Mouse (Mus musculus) heart, postnatal 0 days (tissue): ENCODE measurements around the gene Gm28539. TPM values are rescaled to one million over a fixed set of nuclear protein-coding genes. Genes with fewer than 3 reads are reported as not detected.

Source experiments
- ATAC-seq: fragments of 200-750 bp; cut with Nextera tagmentation; 2 replicates; pipeline ENCODE4 v1.8.0; 2017; ENCODE audit warnings: low read depth, moderate number of reproducible peaks, moderate library complexity; ENCODE audit not compliant: insufficient read depth
- DNase-seq: peaks from one replicate; pipeline ENCODE4 v3.0.0-alpha.2; 2016; ENCODE audit warnings: low spot score
- H3K27ac ChIP-seq: fragments of 300-500 bp; sonication (generic); 2 replicates; pipeline ENCODE4 v1.5.1; 2014; ENCODE audit warnings: low read depth, mild to moderate bottlenecking
- H3K27me3 ChIP-seq: fragments of 300-500 bp; sonication (generic); 2 replicates; pipeline ENCODE4 v1.6.1; 2014; ENCODE audit warnings: low read length, mixed read lengths; ENCODE audit not compliant: control insufficient read depth, insufficient read depth
- H3K36me3 ChIP-seq: fragments of 300-500 bp; sonication (generic); replicated peaks from 2 replicates; pipeline ENCODE4 v1.6.1; 2014; ENCODE audit warnings: low read length, mixed read lengths; ENCODE audit not compliant: control insufficient read depth, insufficient read depth
- H3K4me1 ChIP-seq: fragments of 300-500 bp; sonication (generic); 2 replicates; pipeline ENCODE4 v1.6.1; 2014; ENCODE audit warnings: antibody characterized with exemption; ENCODE audit not compliant: control insufficient read depth, insufficient read depth
- H3K4me2 ChIP-seq: fragments of 300-500 bp; sonication (generic); 2 replicates; pipeline ENCODE4 v1.6.1; 2014; ENCODE audit warnings: low read depth, mild to moderate bottlenecking, low read length, moderate library complexity
- H3K4me3 ChIP-seq: fragments of 300-500 bp; sonication (generic); 2 replicates; pipeline ENCODE4 v1.5.1; 2014; ENCODE audit warnings: low read depth, low read length
- H3K9ac ChIP-seq: fragments of 300-500 bp; sonication (generic); replicated peaks from 2 replicates; pipeline ENCODE4 v1.6.1; 2014; ENCODE audit warnings: low read depth, low read length, mixed read lengths
- H3K9me3 ChIP-seq: fragments of 300-500 bp; sonication (generic); replicated peaks from 2 replicates; pipeline ENCODE4 v1.6.1; 2016; ENCODE audit warnings: low read length; ENCODE audit not compliant: control insufficient read depth
- CTCF ChIP-seq: IDR thresholded peaks from 2 replicates; pipeline ENCODE4 v1.5.1; 2016; ENCODE audit warnings: antibody characterized with exemption, control low read depth, low read depth
- EP300 ChIP-seq: IDR thresholded peaks from 2 replicates; pipeline ENCODE4 v1.6.1; 2016; ENCODE audit warnings: antibody characterized with exemption, low read depth
- WGBS: fragments of 180-500 bp; shearing (Covaris S2); extraction: QIAGEN DNeasy Blood & Tissue Kit; methylation state at CpG from one replicate; pipeline ENCODE4 v1.1.7; 2014; 5-methylcytosine and 5-hydroxymethylcytosine counted together
- polyA plus RNA-seq: library from polyadenylated mRNA; unstranded; fragments of >200 nt; fragmentation: Nextera tagmentation; extraction: Ambion mirVana; gene quantifications from 2 replicates; pipeline ENCODE4 v1.2.1, GENCODE M21; 2015
- total RNA-seq: library from RNA; depleted of rRNA; stranded (reverse); fragments of >200 nt; gene quantifications from 2 replicates; pipeline ENCODE4 v1.2.3, GENCODE M21; 2014; ENCODE audit warnings: low replicate concordance

The Gm28539 gene
- total and polyA plus RNA-seq, 2 experiments from 2014 or later = 13.1 TPM; not detected in 1

GRCm38 (mm10) chr16:18943906-18944305, 107.5 kb downstream of the Gm28539 start:
- Histone ChIP-seq H3K9ac (no peak overlapping the region), H3K4me1 (no peaks in the 10 kb centered on the region), H3K4me2 (no peak overlapping the region), H3K27ac (no peak overlapping the region), H3K4me3 (no peak overlapping the region), H3K9me3 (no peaks in the 10 kb centered on the region), H3K27me3 (no peaks in the 10 kb centered on the region), H3K36me3 (peaks cover 46% of the 10 kb centered on the region)
- ATAC-seq = no peak
- no peak for DNase-seq
- TF ChIP-seq CTCF (no peak), EP300 (no peak)
- WGBS = 90% methylated on average over 6 of the region's 6 CpGs

- DNase-seq (no peak), ATAC-seq (no peak)
- WGBS = 94% methylated on average over 9 of the region's 9 CpGs
- no peaks in the 10 kb centered on the region for H3K4me1 ChIP-seq
- no peaks in the 10 kb centered on the region for H3K27me3 ChIP-seq
- peaks cover 76% of the 10 kb centered on the region for H3K36me3 ChIP-seq
- no peak overlapping the region for H3K9ac ChIP-seq
- H3K4me3 ChIP-seq = no peak overlapping the region
- no peak overlapping the region for H3K27ac ChIP-seq
- no peaks in the 10 kb centered on the region for H3K9me3 ChIP-seq
- no peak overlapping the region for H3K4me2 ChIP-seq
- TF ChIP-seq EP300 = no peak
- TF ChIP-seq CTCF = no peak
Measured at GRCm38 (mm10) chr16:18948941-18949340, 112.6 kb downstream of the Gm28539 start.

GRCm38 (mm10) chr16:18950351-18950750, 114.0 kb downstream of the Gm28539 start:
- Histone ChIP-seq H3K36me3 (peaks cover 87% of the 10 kb centered on the region), H3K4me2 (no peak overlapping the region), H3K9me3 (no peaks in the 10 kb centered on the region), H3K9ac (no peak overlapping the region), H3K27me3 (no peaks in the 10 kb centered on the region), H3K27ac (no peak overlapping the region), H3K4me1 (no peaks in the 10 kb centered on the region), H3K4me3 (no peak overlapping the region)
- 88% methylated on average over 2 of the region's 2 CpGs for WGBS
- ATAC-seq = no peak
- TF ChIP-seq CTCF (no peak), EP300 (no peak)
- no peak for DNase-seq

GRCm38 (mm10) chr16:18952813-18953212, 116.4 kb downstream of the Gm28539 start:
- ATAC-seq (no peak), DNase-seq (no peak)
- TF ChIP-seq EP300 = no peak
- TF ChIP-seq CTCF = no peak
- Histone ChIP-seq H3K4me2 (no peak overlapping the region), H3K4me3 (no peak overlapping the region), H3K9ac (no peak overlapping the region), H3K9me3 (no peaks in the 10 kb centered on the region), H3K36me3 (peaks cover 92% of the 10 kb centered on the region), H3K27ac (no peak overlapping the region), H3K27me3 (no peaks in the 10 kb centered on the region), H3K4me1 (no peaks in the 10 kb centered on the region)

GRCm38 (mm10) chr16:18955070-18955469, 118.7 kb downstream of the Gm28539 start:
- Histone ChIP-seq H3K4me1 (no peaks in the 10 kb centered on the region), H3K36me3 (peaks cover 75% of the 10 kb centered on the region), H3K4me2 (no peak overlapping the region), H3K9me3 (no peaks in the 10 kb centered on the region), H3K9ac (no peak overlapping the region), H3K27me3 (no peaks in the 10 kb centered on the region), H3K4me3 (no peak overlapping the region), H3K27ac (no peak overlapping the region)
- DNase-seq = no peak
- 66% methylated on average over 3 of the region's 3 CpGs for WGBS
- no peak for ATAC-seq
- no peak for TF ChIP-seq EP300
- no peak for TF ChIP-seq CTCF

- Histone ChIP-seq H3K27me3 (no peaks in the 10 kb centered on the region), H3K4me3 (no peak overlapping the region), H3K9ac (no peak overlapping the region), H3K9me3 (0 out of 2 replicates have a peak, but pooled peaks cover 5% of the 10 kb centered on the region), H3K4me2 (no peak overlapping the region), H3K4me1 (no peaks in the 10 kb centered on the region), H3K27ac (no peak overlapping the region), H3K36me3 (peaks cover 59% of the 10 kb centered on the region)
- TF ChIP-seq CTCF (no peak), EP300 (no peak)
- ATAC-seq (no peak), DNase-seq (no peak)
Measured at GRCm38 (mm10) chr16:18963486-18963885, 127.1 kb downstream of the Gm28539 start.
